Mouse (Mus musculus) megakaryocyte, embryonic 14.5 days (primary cell): Measurements from ENCODE around the gene Adgre1.

Experiments used
- FLI1 ChIP-seq: IDR thresholded peaks from 2 replicates; pipeline ENCODE4 v1.6.1; 2012; ENCODE audit warnings: low read length, inconsistent platforms, mixed read lengths
- GATA1 ChIP-seq: IDR thresholded peaks from 3 replicates; pipeline ENCODE4 v1.6.1; 2012; ENCODE audit warnings: mixed read lengths, low read length, inconsistent platforms, borderline replicate concordance

GRCm38 (mm10) chr17:57311801-57312200 lies 46.7 kb upstream of the Adgre1 start:
- TF ChIP-seq FLI1 (no peak), GATA1 (no peak)
